Mouse (Mus musculus) neural tube, embryonic 13.5 days (tissue): ENCODE results near the gene Ncan. TPM values are rescaled to one million over a fixed set of nuclear protein-coding genes. Genes with fewer than 3 reads are reported as not detected.

ENCODE experiments used
- ATAC-seq: fragments of 200-750 bp; cut with Nextera tagmentation; 2 replicates; pipeline ENCODE4 v1.8.0; 2017; ENCODE audit warnings: low read depth, mild to moderate bottlenecking, moderate TSS enrichment, moderate library complexity
- H3K27ac ChIP-seq: fragments of 300-500 bp; sonication (generic); replicated peaks from 2 replicates; pipeline ENCODE4 v1.5.1; 2015; ENCODE audit warnings: moderate library complexity, mild to moderate bottlenecking, inconsistent platforms
- H3K27me3 ChIP-seq: fragments of 300-500 bp; sonication (generic); 2 replicates; pipeline ENCODE4 v1.6.1; 2015; ENCODE audit warnings: mild to moderate bottlenecking, inconsistent platforms
- H3K36me3 ChIP-seq: fragments of 300-500 bp; sonication (generic); 2 replicates; pipeline ENCODE4 v1.6.1; 2015; ENCODE audit warnings: mild to moderate bottlenecking, inconsistent platforms
- H3K4me1 ChIP-seq: fragments of 300-500 bp; sonication (generic); replicated peaks from 2 replicates; pipeline ENCODE4 v1.6.1; 2015; ENCODE audit warnings: inconsistent platforms
- H3K4me2 ChIP-seq: fragments of 300-500 bp; sonication (generic); 2 replicates; pipeline ENCODE4 v1.6.1; 2015; ENCODE audit warnings: inconsistent platforms, mild to moderate bottlenecking, moderate library complexity
- H3K4me3 ChIP-seq: fragments of 300-500 bp; sonication (generic); 2 replicates; pipeline ENCODE4 v1.5.1; 2015; ENCODE audit warnings: mild to moderate bottlenecking, inconsistent platforms
- H3K9ac ChIP-seq: fragments of 300-500 bp; sonication (generic); 2 replicates; pipeline ENCODE4 v1.6.1; 2015; ENCODE audit warnings: moderate library complexity, mild to moderate bottlenecking, inconsistent platforms
- H3K9me3 ChIP-seq: fragments of 300-500 bp; sonication (generic); 2 replicates; pipeline ENCODE4 v1.6.1; 2016; ENCODE audit warnings: inconsistent platforms
- WGBS: fragments of 180-500 bp; shearing (Covaris S2); methylation state at CpG from one replicate; pipeline ENCODE4 v1.1.7; 2015; 5-methylcytosine and 5-hydroxymethylcytosine counted together
- polyA plus RNA-seq: library from polyadenylated mRNA; unstranded; fragments of >200 nt; fragmentation: Nextera tagmentation; extraction: Ambion mirVana; gene quantifications from 2 replicates; pipeline ENCODE4 v1.2.1, GENCODE M21; 2015

The Ncan gene
- polyA plus RNA-seq, result 131 and 136 TPM in 2 replicates

DNA sequence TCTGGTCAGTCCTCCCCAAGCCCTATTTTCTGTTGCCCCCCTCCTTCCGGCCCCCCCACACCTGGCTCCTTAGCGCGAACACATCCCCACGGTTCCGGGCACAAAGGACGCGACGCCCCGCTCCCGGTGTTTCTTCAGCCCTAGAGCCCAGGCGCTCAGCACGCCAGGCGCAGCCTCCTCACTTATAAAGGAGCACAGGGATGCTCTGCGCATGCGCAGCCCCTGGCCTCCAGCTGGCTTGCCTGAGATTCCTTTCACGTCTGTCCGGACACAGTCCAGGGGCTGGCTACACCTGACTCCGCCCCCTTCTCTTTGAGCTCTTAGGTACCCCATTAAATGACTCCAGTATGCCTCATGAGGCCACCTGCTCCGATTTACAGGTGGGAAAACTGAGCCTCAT, at the start of gene Ncan:
Gene Ncan, minus strand, starts transcription at position 207 of the 400 bp plus-strand sequence.
- Histone ChIP-seq H3K36me3 (peaks cover 11% of the 10 kb centered on the region), H3K27ac (peak within 1 kb of the TSS; percentile 97), H3K4me3 (peak within 1 kb of the TSS; percentile 76), H3K4me1 (peaks cover 31% of the 10 kb centered on the region), H3K9ac (peak within 1 kb of the TSS; percentile 89), H3K27me3 (peaks cover 31% of the 10 kb centered on the region), H3K9me3 (no peaks in the 10 kb centered on the region), H3K4me2 (peak within 1 kb of the TSS; percentile 82)
- peak; percentile 54 for ATAC-seq
- WGBS, result 2% methylated on average over 19 of the region's 19 CpGs

DNA sequence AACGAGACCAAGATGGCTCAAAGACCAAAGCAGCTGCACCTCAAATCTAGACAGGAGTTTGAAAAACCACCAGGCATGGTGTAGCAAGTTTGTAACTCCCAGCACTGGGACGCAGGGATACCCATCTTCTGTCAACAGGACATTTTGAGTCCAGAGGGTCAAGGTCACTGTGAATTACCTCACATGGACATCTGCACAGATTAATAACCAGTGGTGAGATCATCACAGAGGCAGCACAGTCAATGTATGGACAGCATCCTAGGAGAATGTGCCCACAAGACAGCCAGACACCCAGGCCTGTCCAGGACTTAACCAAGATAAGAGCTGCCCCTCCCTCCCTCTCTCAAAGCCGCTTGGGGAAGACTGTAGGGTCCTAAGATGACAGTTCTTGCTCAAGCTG, 49.4 kb upstream of the Ncan start:
- no peak overlapping the region for H3K4me2 ChIP-seq
- H3K9me3 ChIP-seq, result no peaks in the 10 kb centered on the region
- WGBS, result 89% methylated on average over 3 of the region's 3 CpGs
- no peak overlapping the region for H3K27ac ChIP-seq
- no peak overlapping the region for H3K9ac ChIP-seq
- ATAC-seq, result no peak
- no peak overlapping the region for H3K4me3 ChIP-seq
- H3K4me1 ChIP-seq, result peaks cover 32% of the 10 kb centered on the region
- H3K36me3 ChIP-seq, result no peaks in the 10 kb centered on the region
- peaks cover 20% of the 10 kb centered on the region for H3K27me3 ChIP-seq

DNA sequence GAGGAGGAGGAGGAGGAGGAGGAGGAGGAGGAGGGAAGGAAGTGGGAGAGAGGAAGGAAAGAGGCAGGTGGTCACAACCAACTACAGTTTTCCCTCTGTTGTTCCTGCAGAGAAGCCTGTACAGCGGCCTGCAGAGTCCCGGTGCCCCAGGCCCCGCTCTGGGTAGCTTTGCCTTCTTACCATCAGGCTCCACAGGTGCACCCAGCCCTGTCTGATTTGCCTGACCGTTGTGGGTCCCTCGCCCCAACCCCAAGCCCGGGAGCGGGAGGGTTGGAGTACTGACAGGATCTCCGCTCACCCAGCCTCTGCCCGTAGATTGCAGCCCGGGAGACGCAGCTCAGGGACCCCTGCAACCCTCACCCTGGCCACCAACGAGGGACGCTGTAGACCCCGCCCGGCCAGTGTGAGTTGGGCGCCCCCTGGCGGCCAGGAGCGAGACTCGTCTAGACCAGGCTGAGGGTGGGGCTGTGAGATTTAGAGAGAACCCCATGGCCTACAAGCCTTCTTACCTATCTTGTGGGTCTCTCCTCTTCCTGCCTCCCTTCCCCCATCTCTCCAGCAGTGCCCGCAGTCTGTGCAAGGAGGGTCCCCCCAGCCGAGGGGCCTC, 45.9 kb upstream of the Ncan start:
- peak overlapping the region; percentile 53 for H3K4me2 ChIP-seq
- peak overlapping the region; percentile 18 for H3K4me3 ChIP-seq
- 2% methylated on average over 21 of the region's 21 CpGs for WGBS
- peaks cover 8% of the 10 kb centered on the region for H3K4me1 ChIP-seq
- no peak overlapping the region for H3K27ac ChIP-seq
- H3K27me3 ChIP-seq, result peaks cover 23% of the 10 kb centered on the region
- no peaks in the 10 kb centered on the region for H3K36me3 ChIP-seq
- H3K9ac ChIP-seq, result peak overlapping the region; percentile 45; the same call in 1 of the 2 replicates
- peak; percentile 82 for ATAC-seq
- H3K9me3 ChIP-seq, result no peaks in the 10 kb centered on the region

DNA sequence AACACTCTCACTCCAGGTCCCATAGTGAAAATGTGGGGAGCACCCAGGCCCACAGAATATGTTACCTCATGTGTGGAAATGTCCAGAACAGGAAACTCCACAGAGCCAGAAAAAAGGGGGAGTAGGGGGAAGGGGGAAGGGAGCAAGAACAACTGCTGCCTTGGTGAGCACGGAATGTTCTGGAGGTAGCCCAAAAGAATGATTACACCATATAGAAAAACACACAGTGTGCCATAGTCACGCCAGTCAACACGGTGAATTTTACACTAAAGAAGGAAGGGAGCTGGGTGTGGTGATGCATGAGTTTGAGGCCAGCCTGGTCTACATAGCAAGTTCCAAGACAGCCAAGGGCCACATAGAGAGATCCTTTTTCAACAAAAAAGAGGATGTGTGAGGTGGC, 42.6 kb upstream of the Ncan start:
- Histone ChIP-seq H3K9ac (no peak overlapping the region), H3K36me3 (no peaks in the 10 kb centered on the region), H3K4me3 (no peak overlapping the region), H3K27ac (no peak overlapping the region), H3K4me2 (no peak overlapping the region), H3K27me3 (peaks cover 23% of the 10 kb centered on the region), H3K9me3 (no peaks in the 10 kb centered on the region), H3K4me1 (peaks cover 14% of the 10 kb centered on the region)
- no peak for ATAC-seq
- 85% methylated on average over 3 of the region's 3 CpGs for whole genome bisulfite sequencing

DNA sequence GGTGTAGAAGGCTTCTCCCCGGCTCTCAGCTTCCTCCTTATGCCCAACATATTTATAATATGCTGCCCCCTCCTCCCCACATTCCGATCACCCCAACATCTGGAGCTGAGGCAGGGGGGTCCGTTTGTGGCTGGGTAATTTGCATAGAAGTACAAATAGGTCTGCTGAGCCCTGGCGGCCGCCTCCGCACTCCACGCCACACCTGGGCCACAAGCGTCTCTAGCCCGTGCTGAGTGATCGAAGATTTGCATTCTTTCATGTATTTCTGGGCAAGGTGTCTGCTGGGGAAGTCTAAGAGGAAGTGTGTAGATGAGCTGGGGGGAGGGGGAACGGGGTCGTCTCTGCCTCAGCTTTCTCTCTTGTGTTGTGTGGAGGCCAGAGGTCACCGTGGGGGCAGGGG, 39.3 kb upstream of the Ncan start:
- Histone ChIP-seq H3K4me2 (no peak overlapping the region), H3K27ac (no peak overlapping the region), H3K36me3 (no peaks in the 10 kb centered on the region), H3K4me3 (no peak overlapping the region), H3K27me3 (peaks cover 2% of the 10 kb centered on the region), H3K9ac (no peak overlapping the region), H3K4me1 (peaks cover 7% of the 10 kb centered on the region), H3K9me3 (no peaks in the 10 kb centered on the region)
- WGBS, result 67% methylated on average over 13 of the region's 13 CpGs
- ATAC-seq, result no peak

DNA sequence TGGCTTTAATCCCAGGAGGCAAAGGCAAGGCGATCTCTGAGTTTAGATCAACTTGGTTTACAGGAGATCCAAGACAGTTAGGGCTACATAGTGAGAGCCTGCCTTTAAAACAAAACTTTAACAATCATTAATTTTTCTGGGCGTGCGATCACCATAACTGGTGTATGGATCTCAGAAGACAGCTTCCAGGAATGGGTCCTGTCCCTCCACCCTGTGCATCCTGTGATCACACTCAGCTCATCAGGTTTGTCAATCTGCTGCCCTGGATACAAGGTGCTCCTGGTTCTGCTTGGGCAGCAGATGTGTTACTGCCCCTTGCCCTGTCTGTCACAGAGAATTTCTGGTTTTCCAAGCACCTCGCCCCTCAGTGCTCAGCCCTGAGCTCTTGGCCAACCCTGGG, 38.5 kb upstream of the Ncan start:
- no peak for ATAC-seq
- H3K9ac ChIP-seq, result no peak overlapping the region
- H3K4me3 ChIP-seq, result no peak overlapping the region
- no peaks in the 10 kb centered on the region for H3K9me3 ChIP-seq
- no peaks in the 10 kb centered on the region for H3K27me3 ChIP-seq
- 89% methylated on average over 4 of the region's 4 CpGs for WGBS
- no peak overlapping the region for H3K27ac ChIP-seq
- no peak overlapping the region for H3K4me2 ChIP-seq
- H3K36me3 ChIP-seq, result no peaks in the 10 kb centered on the region
- peaks cover 7% of the 10 kb centered on the region for H3K4me1 ChIP-seq

DNA sequence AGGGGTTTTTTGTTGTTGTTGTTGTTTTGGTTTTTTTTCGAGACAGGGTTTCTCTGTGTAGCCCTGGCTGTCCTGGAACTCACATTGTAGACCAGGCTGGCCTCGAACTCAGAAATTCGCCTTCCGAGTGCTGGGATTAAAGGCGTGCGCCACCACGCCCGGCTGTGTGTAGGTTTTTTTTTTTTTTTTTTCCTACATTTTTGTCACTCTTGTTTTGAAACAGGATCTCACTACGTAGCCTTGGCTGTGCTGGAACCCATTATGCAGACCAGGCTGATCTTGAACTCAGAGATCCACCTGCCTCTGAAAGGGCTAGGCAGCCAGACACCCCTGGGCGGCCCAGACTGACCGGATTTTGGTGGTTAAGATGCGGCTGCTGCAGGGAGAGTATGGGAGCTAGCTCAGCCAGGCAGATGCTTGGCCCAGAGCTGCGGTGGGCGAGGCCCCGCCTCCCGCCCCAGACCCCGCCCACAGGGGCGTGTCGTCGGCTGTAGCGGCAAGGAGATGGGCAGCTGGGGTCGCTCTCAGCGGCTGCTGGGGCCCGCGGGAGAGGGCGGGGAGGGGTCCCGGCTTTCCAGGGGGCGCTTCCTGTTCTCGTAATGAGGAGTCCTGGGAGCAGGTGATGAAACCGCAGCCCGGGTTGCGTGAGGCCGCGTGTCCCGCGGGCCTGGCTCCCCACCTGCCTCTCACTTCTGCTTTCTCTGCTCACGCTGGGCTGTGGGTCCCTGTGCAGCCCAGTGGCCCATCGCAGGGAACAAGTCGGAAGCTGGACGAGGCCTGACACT, 37.6 kb upstream of the Ncan start:
- Histone ChIP-seq H3K27ac (peak overlapping the region; percentile 35; the same call in 1 of the 2 replicates), H3K36me3 (no peaks in the 10 kb centered on the region), H3K4me1 (peaks cover 7% of the 10 kb centered on the region), H3K27me3 (no peaks in the 10 kb centered on the region), H3K4me2 (peak overlapping the region; percentile 69), H3K9ac (peak overlapping the region; percentile 63), H3K4me3 (peak overlapping the region; percentile 47), H3K9me3 (no peaks in the 10 kb centered on the region)
- 14% methylated on average over 40 of the region's 40 CpGs for WGBS
- peak; percentile 92 for ATAC-seq

DNA sequence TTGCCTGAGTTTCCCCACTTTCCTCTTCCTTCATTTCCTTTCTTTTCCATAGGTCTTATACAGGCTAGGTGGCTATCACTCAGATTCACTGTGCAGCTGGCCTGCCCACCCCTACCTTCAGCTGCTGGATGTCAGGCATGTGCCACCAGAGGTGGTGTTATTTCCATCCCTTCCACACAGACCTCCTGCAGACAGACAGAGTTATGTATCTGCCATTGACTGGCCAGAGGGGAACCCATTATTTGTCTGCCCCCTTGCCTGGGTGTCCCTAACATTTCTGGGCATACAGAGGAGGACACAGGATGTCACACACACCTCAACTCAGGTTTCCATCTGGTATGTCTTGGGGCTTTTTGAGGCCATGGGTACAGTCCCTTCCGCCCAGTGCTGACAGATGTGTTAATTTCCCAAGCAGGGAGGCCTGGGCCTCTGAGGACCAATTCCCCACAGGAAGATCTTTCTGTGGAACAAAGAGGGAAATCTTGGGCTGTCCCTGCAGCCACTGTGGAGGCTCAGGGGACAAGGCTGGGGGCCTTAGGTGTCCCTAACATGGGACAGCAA, 36.6 kb upstream of the Ncan start:
- no peaks in the 10 kb centered on the region for H3K36me3 ChIP-seq
- no peak overlapping the region for H3K4me3 ChIP-seq
- peaks cover 12% of the 10 kb centered on the region for H3K4me1 ChIP-seq
- no peak overlapping the region for H3K9ac ChIP-seq
- 92% methylated on average over 1 of the region's 1 CpGs for WGBS
- H3K27ac ChIP-seq, result no peak overlapping the region
- H3K9me3 ChIP-seq, result no peaks in the 10 kb centered on the region
- no peaks in the 10 kb centered on the region for H3K27me3 ChIP-seq
- no peak overlapping the region for H3K4me2 ChIP-seq
- ATAC-seq, result no peak

DNA sequence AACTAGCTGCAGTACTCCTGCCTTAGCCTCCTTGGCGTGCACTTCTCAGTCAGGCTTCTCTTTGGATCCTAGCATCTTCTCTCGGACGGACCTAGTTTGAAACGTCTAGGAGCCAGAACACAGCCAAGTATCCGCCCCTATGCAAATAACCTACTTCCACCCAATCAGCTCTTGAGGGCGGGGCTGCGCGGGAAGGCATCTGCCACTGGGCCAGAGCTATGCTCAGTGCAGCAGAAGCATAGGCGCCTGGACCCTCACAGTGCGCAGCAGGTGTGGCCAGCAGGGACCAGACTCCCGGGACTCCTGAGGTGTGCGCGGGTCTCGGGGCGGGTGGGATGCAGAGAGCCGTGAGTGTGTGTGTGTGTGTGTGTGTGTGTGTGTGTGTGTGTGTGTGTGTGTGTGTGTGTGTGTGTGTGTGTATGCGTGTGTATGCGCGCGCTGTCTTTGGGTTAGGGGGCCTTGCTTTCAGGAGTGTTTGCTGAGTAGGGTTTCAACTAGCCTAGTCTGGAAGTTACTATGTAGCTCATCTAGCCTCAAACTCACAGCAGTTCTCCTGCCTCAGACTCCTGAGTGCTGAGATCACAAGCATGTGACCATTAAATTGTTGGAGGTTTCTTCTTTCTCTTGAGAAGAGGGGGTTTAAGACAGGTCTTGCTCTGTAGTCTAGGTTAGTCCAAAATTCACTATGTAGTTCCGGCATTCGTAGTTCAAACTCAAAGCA, 32.0 kb upstream of the Ncan start:
- no peak overlapping the region for H3K27ac ChIP-seq
- peak; percentile 86 for ATAC-seq
- no peaks in the 10 kb centered on the region for H3K9me3 ChIP-seq
- WGBS, result 18% methylated on average over 19 of the region's 22 CpGs
- H3K4me2 ChIP-seq, result peak overlapping the region; percentile 36
- H3K4me1 ChIP-seq, result peaks cover 9% of the 10 kb centered on the region
- H3K4me3 ChIP-seq, result no peak overlapping the region
- H3K9ac ChIP-seq, result no peak overlapping the region
- H3K27me3 ChIP-seq, result no peaks in the 10 kb centered on the region
- no peaks in the 10 kb centered on the region for H3K36me3 ChIP-seq

DNA sequence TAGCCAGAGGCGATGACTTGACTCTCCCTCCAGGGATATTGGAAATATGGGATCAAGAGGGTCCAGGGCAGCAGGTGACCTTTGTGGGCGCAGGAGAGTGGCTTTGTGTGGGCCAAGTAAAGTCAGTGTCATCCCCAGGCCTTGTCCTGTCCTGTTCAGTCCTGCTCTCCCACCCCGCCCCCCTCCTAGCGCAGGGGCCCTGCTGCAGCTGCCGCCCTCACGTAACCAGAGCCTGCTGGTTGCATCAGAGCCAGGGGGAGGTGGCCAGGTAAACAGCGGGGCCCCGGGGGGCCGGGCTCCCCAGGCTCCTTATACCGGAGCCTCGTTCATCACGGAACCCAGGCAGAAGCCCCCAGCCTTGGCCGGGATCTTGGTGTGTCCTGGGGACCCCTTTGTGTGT, 29.5 kb upstream of the Ncan start:
- Histone ChIP-seq H3K4me3 (no peak overlapping the region), H3K9ac (peak overlapping the region; percentile 17; the same call in 1 of the 2 replicates), H3K9me3 (no peaks in the 10 kb centered on the region), H3K27ac (no peak overlapping the region), H3K27me3 (no peaks in the 10 kb centered on the region), H3K36me3 (peaks cover 22% of the 10 kb centered on the region), H3K4me2 (no peak overlapping the region), H3K4me1 (peaks cover 9% of the 10 kb centered on the region)
- ATAC-seq, result no peak
- 16% methylated on average over 13 of the region's 13 CpGs for WGBS

DNA sequence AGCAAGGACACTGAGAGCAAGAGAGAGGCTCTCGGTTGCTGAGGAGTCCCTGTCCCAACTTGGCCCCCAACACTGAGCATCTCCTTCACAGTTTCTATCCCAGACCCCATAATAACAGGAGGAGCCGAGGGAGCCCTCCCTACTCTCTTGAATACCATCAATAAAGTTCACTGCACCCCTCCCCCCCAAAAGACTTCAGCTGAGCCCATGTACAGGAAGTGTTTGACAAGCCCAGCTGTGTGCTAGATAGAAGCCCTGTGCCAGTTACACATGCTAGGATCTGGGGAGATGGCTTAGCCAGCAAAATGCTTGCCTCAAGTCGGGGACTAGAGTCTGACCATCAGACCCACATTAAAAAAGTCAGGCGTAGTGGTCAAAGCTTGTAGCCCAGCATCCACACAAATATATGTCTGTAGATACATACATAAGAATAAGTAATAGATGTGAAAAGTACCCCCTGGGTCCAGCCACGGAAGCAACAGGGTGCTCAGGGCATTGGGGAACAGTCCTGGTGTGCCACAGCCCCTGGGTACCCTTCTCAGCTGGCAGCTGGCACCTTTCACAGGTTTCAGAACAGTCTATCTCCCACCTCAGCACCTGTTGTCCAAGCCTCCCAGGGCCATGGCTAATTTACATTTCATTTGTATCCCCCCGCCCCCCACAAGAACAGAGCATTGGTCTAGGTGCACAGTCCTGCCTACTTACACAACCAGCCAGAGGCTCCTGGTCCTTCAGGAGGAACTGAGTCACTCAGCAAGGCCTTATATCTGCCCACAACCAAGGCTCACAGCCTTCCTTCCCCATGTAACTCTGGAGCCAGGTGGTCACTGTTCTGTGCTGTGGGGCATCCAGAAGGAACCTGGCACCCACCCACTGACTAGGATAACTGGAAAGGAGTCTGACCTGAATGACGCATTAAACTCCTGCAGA, 27.3 kb upstream of the Ncan start:
- 83% methylated on average over 7 of the region's 7 CpGs for WGBS
- no peak overlapping the region for H3K27ac ChIP-seq
- no peaks in the 10 kb centered on the region for H3K27me3 ChIP-seq

More for the DNA sequence above, 27.3 kb upstream of the Ncan start:
- Histone ChIP-seq H3K9ac (no peak overlapping the region), H3K9me3 (no peaks in the 10 kb centered on the region), H3K4me2 (no peak overlapping the region), H3K4me1 (peaks cover 9% of the 10 kb centered on the region), H3K4me3 (no peak overlapping the region), H3K36me3 (peaks cover 45% of the 10 kb centered on the region)
- ATAC-seq, result no peak
